Mouse (Mus musculus): Measurements from ENCODE around the gene Insig1. TPM values are rescaled to one million over a fixed set of nuclear protein-coding genes. Genes with fewer than 3 reads are reported as not detected.

Gene Insig1
- polyA plus RNA-seq, 1 experiment from 2014 or later: 34.3 TPM

DNA sequence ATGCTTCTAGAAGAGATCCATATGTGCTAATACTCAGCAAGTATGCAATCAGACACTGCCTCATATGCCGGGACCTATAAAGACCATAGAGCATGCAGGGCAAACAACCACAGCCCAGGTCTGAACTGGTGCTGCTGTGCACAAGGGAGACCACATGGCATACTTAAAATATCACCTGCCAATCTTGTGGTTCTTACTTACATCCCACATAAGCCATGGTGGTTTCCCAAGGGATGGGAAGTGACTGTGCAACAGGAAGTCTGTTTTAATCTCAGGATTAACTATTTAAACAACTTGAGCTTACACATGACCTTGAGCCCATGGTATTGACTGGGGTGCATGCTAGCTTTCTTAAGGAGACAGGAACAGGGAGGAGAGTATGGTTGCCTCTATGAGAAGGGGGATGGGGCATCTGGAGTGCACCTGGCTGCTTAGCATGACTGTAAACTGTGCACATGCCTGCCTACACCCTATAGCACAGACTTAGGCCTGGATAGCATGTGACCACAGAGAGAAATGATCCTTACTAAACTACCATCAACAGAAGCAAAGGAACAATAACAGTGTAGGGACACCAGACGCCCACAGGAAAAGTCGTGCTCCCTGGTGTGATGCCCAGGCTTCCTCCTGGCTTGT lies 7.1 kb upstream of the Insig1 start:
- Histone ChIP-seq H3K4me1 (replicated peaks) (peaks cover 32% of the 10 kb centered on the region), H3K4me2 (no peak overlapping the region), H3K9ac (no peak overlapping the region), H3K4me3 (no peak overlapping the region), H3K27me3 (replicated peaks) (no peaks in the 10 kb centered on the region), H3K27ac (ENCODE audit: poor library complexity, severe bottlenecking) (no peak overlapping the region), H3K9me3 (replicated peaks) (no peaks in the 10 kb centered on the region), H3K36me3 (no peaks in the 10 kb centered on the region)
- 0 out of 2 replicates have a peak, but pooled peaks have one; percentile 17 for ATAC-seq (ENCODE audit: insufficient number of reproducible peaks, low FRiP score)
- 60% methylated on average over 3 of the region's 3 CpGs for WGBS

DNA sequence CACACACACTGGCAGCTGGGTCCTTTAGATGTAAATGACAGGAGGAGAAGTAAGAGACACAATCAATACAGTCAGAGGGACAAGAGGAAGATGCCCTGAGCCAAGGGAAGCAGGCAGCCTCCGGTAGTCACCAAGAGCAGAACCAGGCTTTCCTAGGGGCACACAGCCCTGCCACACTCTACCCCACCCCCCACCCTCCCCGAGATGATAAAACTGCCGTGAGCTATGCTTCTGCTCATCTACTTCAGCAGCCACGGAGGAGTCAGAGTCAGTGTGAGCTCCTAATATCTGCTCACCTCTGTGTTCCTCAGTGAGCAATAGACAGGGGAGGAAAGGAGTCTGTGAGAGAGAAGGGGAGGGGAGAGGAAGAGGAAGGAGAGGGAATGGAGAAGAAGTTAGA lies 5.9 kb upstream of the Insig1 start:
- H3K27ac ChIP-seq (ENCODE audit: poor library complexity, severe bottlenecking): no peak overlapping the region
- no peaks in the 10 kb centered on the region for H3K27me3 ChIP-seq (replicated peaks)
- H3K9ac ChIP-seq: no peak overlapping the region
- no peak overlapping the region for H3K4me3 ChIP-seq
- H3K4me1 ChIP-seq (replicated peaks): peaks cover 41% of the 10 kb centered on the region
- H3K36me3 ChIP-seq: no peaks in the 10 kb centered on the region
- no peak for ATAC-seq (ENCODE audit: insufficient number of reproducible peaks, low FRiP score)
- no peak overlapping the region for H3K4me2 ChIP-seq
- no peaks in the 10 kb centered on the region for H3K9me3 ChIP-seq (replicated peaks)
- WGBS: 18% methylated on average over 4 of the region's 4 CpGs

DNA sequence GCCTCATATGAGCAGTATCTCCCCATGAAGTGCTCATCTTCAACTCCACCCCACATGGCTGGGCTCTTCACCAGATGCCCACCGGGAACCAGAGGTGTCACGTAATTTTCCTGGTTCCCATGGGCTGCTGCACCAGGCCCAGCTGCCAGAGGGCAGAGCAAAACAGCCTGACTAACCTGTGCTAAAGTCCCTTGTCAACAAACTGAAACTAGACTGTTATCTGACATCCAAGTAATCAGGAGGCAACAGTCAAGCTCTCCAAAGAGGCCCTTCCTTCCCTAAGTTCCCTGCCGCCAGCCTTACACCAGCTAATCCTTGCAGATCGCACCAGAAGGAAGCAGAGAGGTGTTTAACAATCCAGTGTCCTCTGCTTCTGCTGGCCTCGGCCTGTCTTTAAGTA lies 4.9 kb upstream of the Insig1 start:
- H3K4me2 ChIP-seq: no peak overlapping the region
- no peaks in the 10 kb centered on the region for H3K9me3 ChIP-seq (replicated peaks)
- no peak overlapping the region for H3K4me3 ChIP-seq
- no peak for ATAC-seq (ENCODE audit: insufficient number of reproducible peaks, low FRiP score)
- no peak overlapping the region for H3K27ac ChIP-seq (ENCODE audit: poor library complexity, severe bottlenecking)
- no peaks in the 10 kb centered on the region for H3K27me3 ChIP-seq (replicated peaks)
- 52% methylated on average over 5 of the region's 5 CpGs for WGBS
- peaks cover 41% of the 10 kb centered on the region for H3K4me1 ChIP-seq (replicated peaks)
- H3K9ac ChIP-seq: peak overlapping the region; percentile 35; the same call in 1 of the 2 replicates
- H3K36me3 ChIP-seq: no peaks in the 10 kb centered on the region

DNA sequence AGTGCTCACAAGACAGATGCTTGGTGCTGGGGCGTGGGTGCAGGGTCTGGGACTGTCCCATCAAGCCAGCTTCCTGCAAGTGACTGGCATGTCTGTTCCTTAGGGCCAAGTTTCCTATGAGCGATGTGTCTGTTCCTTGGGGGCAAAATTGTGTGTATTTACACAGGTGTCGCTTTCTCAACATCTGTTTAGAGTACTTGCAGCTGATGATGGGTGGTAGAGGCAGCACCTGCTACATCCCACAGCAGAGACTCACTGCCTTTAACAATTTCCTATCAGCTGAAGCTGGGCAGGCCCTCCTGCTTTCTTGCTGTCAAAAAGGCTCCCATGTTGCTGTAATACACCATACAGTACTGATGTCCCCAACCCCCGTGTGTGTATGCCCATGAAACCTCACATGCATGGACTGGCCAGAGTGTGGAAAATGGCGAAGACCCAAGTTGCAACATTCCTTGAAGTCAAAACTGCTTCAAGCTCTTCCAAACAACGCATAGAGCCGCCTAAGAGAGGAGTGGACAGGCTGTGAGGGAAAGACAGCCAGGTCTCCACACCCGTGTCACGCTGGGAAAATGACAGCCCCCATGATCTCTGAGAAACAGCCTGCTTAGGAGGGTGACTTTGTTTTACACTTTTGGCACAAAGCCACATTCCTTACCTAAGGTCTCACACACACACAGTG lies 875 bp upstream of the Insig1 start:
- H3K4me2 ChIP-seq: peak overlapping the region; percentile 82
- H3K27ac ChIP-seq (ENCODE audit: poor library complexity, severe bottlenecking): peak overlapping the region; percentile 96
- H3K36me3 ChIP-seq: peaks cover 23% of the 10 kb centered on the region
- ATAC-seq (ENCODE audit: insufficient number of reproducible peaks, low FRiP score): no peak
- peaks cover 41% of the 10 kb centered on the region for H3K4me1 ChIP-seq (replicated peaks)
- peak overlapping the region; percentile 90 for H3K4me3 ChIP-seq
- WGBS: 30% methylated on average over 9 of the region's 9 CpGs
- no peaks in the 10 kb centered on the region for H3K9me3 ChIP-seq (replicated peaks)
- no peaks in the 10 kb centered on the region for H3K27me3 ChIP-seq (replicated peaks)
- H3K9ac ChIP-seq: peak overlapping the region; percentile 81

GRCm38 (mm10) chr5:28071456-28072223 lies 477 bp downstream of the Insig1 start:
- ATAC-seq (ENCODE audit: insufficient number of reproducible peaks, low FRiP score): peak; percentile 51
- H3K27ac ChIP-seq (ENCODE audit: poor library complexity, severe bottlenecking): peak overlapping the region; percentile 88
- under 1% methylated on average over 50 of the region's 50 CpGs for WGBS
- peak overlapping the region; percentile 90 for H3K4me3 ChIP-seq
- H3K9ac ChIP-seq: peak overlapping the region; percentile 89
- H3K4me1 ChIP-seq (replicated peaks): peaks cover 28% of the 10 kb centered on the region
- H3K4me2 ChIP-seq: peak overlapping the region; percentile 83
- no peaks in the 10 kb centered on the region for H3K9me3 ChIP-seq (replicated peaks)
- no peaks in the 10 kb centered on the region for H3K27me3 ChIP-seq (replicated peaks)
- peaks cover 35% of the 10 kb centered on the region for H3K36me3 ChIP-seq

DNA sequence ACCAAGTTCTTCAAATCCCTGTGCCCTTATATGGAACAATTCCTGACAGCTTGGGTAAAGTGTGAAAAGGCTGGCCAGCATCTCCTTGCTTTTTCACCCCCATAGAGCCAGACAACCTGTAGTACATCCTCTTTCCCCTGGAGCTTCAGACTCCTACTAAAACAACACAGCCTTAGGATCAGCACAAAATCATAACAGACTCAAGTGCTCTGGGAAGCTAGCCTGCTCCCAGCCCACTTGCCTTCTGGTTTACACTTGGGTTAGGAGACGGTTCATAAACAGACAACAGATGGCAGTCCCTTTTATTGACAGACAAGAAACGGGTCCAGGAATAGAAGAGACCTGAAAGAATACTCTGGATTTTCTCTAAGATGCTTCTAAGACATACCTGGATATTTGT lies 8.3 kb downstream of the Insig1 start:
- no peak overlapping the region for H3K4me3 ChIP-seq
- no peak overlapping the region for H3K4me2 ChIP-seq
- ATAC-seq (ENCODE audit: insufficient number of reproducible peaks, low FRiP score): no peak
- H3K9ac ChIP-seq: no peak overlapping the region
- H3K4me1 ChIP-seq (replicated peaks): no peaks in the 10 kb centered on the region
- 66% methylated on average over 2 of the region's 2 CpGs for WGBS
- H3K36me3 ChIP-seq: peaks cover 36% of the 10 kb centered on the region
- no peak overlapping the region for H3K27ac ChIP-seq (ENCODE audit: poor library complexity, severe bottlenecking)
- H3K9me3 ChIP-seq (replicated peaks): no peaks in the 10 kb centered on the region
- H3K27me3 ChIP-seq (replicated peaks): no peaks in the 10 kb centered on the region

GRCm38 (mm10) chr5:28081127-28081526 lies 10.0 kb downstream of the Insig1 start:
- no peak for ATAC-seq (ENCODE audit: insufficient number of reproducible peaks, low FRiP score)
- Histone ChIP-seq H3K4me3 (no peak overlapping the region), H3K9me3 (replicated peaks) (no peaks in the 10 kb centered on the region), H3K27ac (ENCODE audit: poor library complexity, severe bottlenecking) (no peak overlapping the region), H3K27me3 (replicated peaks) (no peaks in the 10 kb centered on the region), H3K4me2 (no peak overlapping the region), H3K9ac (no peak overlapping the region), H3K4me1 (replicated peaks) (no peaks in the 10 kb centered on the region), H3K36me3 (peaks cover 20% of the 10 kb centered on the region)
- 58% methylated on average over 2 of the region's 2 CpGs for WGBS

- Histone ChIP-seq H3K9ac (no peak overlapping the region), H3K27me3 (replicated peaks) (no peaks in the 10 kb centered on the region), H3K4me3 (no peak overlapping the region), H3K9me3 (replicated peaks) (no peaks in the 10 kb centered on the region), H3K27ac (ENCODE audit: poor library complexity, severe bottlenecking) (no peak overlapping the region), H3K4me1 (replicated peaks) (no peaks in the 10 kb centered on the region), H3K36me3 (peaks cover 13% of the 10 kb centered on the region), H3K4me2 (no peak overlapping the region)
- WGBS: 91% methylated on average over 2 of the region's 2 CpGs
- no peak for ATAC-seq (ENCODE audit: insufficient number of reproducible peaks, low FRiP score)
Measured at GRCm38 (mm10) chr5:28081822-28082221, 10.7 kb downstream of the Insig1 start.

DNA sequence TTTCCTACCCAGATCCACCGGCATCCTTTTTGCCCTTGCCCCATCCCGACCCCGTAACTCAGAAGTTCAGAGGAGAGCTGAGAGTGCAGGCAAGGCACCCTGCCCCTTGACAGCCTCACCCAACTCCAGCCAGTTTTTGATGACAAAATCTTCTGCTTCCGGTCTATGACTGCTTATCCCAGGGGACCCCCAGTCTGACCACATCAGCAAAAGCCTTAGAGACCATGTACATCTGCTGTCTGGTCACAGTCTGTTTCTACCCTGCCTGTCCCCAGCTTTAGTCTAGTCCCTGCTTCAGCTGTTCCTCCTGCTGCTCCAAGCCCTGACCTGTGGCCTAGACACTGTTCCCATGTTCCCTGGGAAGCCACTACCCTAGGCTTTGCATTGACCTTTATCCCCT lies 11.1 kb downstream of the Insig1 start:
- WGBS: 73% methylated on average over 4 of the region's 4 CpGs
- H3K9me3 ChIP-seq (replicated peaks): no peaks in the 10 kb centered on the region
- H3K27ac ChIP-seq (ENCODE audit: poor library complexity, severe bottlenecking): no peak overlapping the region
- ATAC-seq (ENCODE audit: insufficient number of reproducible peaks, low FRiP score): no peak
- no peak overlapping the region for H3K9ac ChIP-seq
- no peaks in the 10 kb centered on the region for H3K27me3 ChIP-seq (replicated peaks)
- H3K36me3 ChIP-seq: peaks cover 10% of the 10 kb centered on the region
- no peak overlapping the region for H3K4me3 ChIP-seq
- no peak overlapping the region for H3K4me2 ChIP-seq
- no peaks in the 10 kb centered on the region for H3K4me1 ChIP-seq (replicated peaks)

- Histone ChIP-seq H3K27ac (ENCODE audit: poor library complexity, severe bottlenecking) (no peak overlapping the region), H3K4me2 (no peak overlapping the region), H3K36me3 (peaks cover 8% of the 10 kb centered on the region; the same call in 1 of the 2 replicates), H3K4me1 (replicated peaks) (no peaks in the 10 kb centered on the region), H3K27me3 (replicated peaks) (no peaks in the 10 kb centered on the region), H3K9ac (no peak overlapping the region), H3K4me3 (no peak overlapping the region), H3K9me3 (replicated peaks) (no peaks in the 10 kb centered on the region)
- ATAC-seq (ENCODE audit: insufficient number of reproducible peaks, low FRiP score): no peak
- 65% methylated on average over 3 of the region's 3 CpGs for WGBS
Measured at GRCm38 (mm10) chr5:28082796-28083195, 11.6 kb downstream of the Insig1 start.

DNA sequence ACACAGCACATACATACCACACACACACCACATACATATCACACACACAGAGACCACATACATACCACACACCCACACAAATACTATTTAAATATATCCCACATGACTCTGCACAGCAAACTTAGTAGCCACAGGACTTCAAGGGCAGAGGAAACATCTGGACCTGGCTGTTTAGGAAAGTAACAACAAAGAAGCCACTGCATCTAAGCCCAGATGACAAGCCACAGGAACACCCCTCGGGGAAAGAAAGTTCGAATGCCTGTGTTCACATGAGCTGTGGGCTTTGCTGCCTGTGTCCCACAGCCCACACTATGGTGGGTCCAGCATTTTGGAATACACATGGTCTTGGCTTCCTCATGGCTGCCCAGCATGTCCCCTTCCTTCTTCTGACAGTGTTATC lies 13.6 kb downstream of the Insig1 start:
- H3K9ac ChIP-seq: no peak overlapping the region
- 67% methylated on average over 2 of the region's 2 CpGs for whole genome bisulfite sequencing

More for the DNA sequence above, 13.6 kb downstream of the Insig1 start:
- Histone ChIP-seq H3K4me3 (no peak overlapping the region), H3K4me2 (no peak overlapping the region), H3K27me3 (replicated peaks) (0 out of 2 replicates have a peak, but pooled peaks cover 5% of the 10 kb centered on the region), H3K4me1 (replicated peaks) (no peaks in the 10 kb centered on the region), H3K36me3 (no peaks in the 10 kb centered on the region), H3K27ac (ENCODE audit: poor library complexity, severe bottlenecking) (no peak overlapping the region), H3K9me3 (replicated peaks) (no peaks in the 10 kb centered on the region)
- no peak for ATAC-seq (ENCODE audit: insufficient number of reproducible peaks, low FRiP score)
